Mouse (Mus musculus): ENCODE results near the gene Gm4858. TPM values are rescaled to one million over a fixed set of nuclear protein-coding genes. Genes with fewer than 3 reads are reported as not detected.

The Gm4858 gene
- polyA plus RNA-seq (2017; shearing (Covaris generic)): not detected

DNA sequence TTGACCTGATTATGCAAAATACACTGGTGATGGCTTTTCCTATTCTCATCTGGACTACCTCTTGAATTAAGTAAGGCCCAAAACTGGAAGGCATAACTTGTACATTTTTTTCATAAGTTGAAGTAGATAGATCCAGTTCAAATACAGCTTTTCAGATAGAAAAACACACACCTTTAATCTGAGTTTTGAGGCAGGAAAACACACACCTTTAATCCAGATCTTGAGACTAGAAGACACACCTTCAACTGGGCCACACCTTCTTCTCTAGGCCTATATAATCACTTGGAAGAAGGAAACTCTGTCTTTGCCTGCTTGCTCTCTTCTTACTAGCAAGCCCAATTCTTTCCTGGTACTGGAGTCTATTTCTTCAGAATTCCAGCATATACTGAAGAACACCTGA lies at the start of gene Gm4858:
Gene Gm4858 (plus strand): TSS at position 301 of the 400 bp plus-strand sequence.

GRCm38 (mm10) chr3:93018960-93019359 lies 49.7 kb upstream of the Gm4858 start, which contains the start of gene Lce1m:
Lce1m (minus strand) TSS chr3:93019060.

Other genes with a start within 250 kb of the Gm4858 start
- not detected for gene Kprp, start 241.6 kb upstream of the Gm4858 start, polyA plus RNA-seq (2017; shearing (Covaris generic))
- gene Lce1l, start 217.5 kb upstream of the Gm4858 start, polyA plus RNA-seq (2017; shearing (Covaris generic)): not detected
- gene 2310050C09Rik, start 198.6 kb upstream of the Gm4858 start, polyA plus RNA-seq (2017; shearing (Covaris generic)): not detected
- gene Lce3a, start 142.6 kb upstream of the Gm4858 start, polyA plus RNA-seq (2017; shearing (Covaris generic)): not detected
- not detected for gene Lce3b, start 135.8 kb upstream of the Gm4858 start, polyA plus RNA-seq (2017; shearing (Covaris generic))
- not detected for gene Lce3c, start 124.3 kb upstream of the Gm4858 start, polyA plus RNA-seq (2017; shearing (Covaris generic))
- not detected for gene Lce3d, start 111.4 kb upstream of the Gm4858 start, polyA plus RNA-seq (2017; shearing (Covaris generic))
- not detected for gene Lce3e, start 101.8 kb upstream of the Gm4858 start, polyA plus RNA-seq (2017; shearing (Covaris generic))
- gene Lce3f, start 76.6 kb upstream of the Gm4858 start, polyA plus RNA-seq (2017; shearing (Covaris generic)): not detected
- gene Crct1, start 53.1 kb upstream of the Gm4858 start, polyA plus RNA-seq (2017; shearing (Covaris generic)): not detected
- not detected for gene Lce1m, start 49.8 kb upstream of the Gm4858 start, polyA plus RNA-seq (2017; shearing (Covaris generic))
- gene Crnn, start 76.0 kb downstream of the Gm4858 start, polyA plus RNA-seq (2017; shearing (Covaris generic)): not detected
- 0.05 TPM for gene Flg2, start 128.5 kb downstream of the Gm4858 start, polyA plus RNA-seq (2017; shearing (Covaris generic))
- gene Flg, start 204.7 kb downstream of the Gm4858 start, polyA plus RNA-seq (2017; shearing (Covaris generic)): 1.5 TPM